Mouse (Mus musculus): ENCODE data around the gene Klf2. TPM values are rescaled to one million over a fixed set of nuclear protein-coding genes. Genes with fewer than 3 reads are reported as not detected.

The Klf2 gene
- polyA plus RNA-seq, 1 experiment from 2014 or later, result 15.2 TPM

DNA sequence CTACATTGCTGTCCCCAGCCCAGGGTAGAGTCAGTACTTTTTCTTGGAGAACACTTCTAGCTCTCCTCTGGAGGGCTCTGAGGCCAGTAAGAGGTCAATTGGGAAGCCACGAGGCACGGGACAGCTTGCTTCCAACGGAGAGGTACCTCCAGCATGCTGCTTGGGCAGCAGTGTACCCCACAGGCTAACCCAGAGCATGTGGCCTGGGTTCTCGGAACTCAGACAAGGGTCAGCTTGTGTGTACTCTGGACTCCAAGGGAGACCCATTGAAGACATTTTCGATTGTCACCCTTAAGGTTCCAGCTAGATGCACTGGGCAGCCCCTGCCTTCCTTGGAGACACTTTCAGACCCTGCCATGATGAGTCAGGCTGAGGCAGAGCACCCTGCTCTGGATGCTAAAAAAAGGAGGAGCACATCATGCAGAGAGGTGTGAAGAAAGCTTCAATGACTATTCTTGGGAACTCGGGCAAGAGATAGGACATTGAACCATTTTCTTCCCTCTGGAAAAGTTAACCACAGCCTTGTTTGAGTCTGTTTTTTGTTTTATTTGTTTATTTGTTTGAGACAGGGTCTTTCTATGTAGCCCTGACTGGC lies 4.4 kb downstream of the Klf2 start:
- Histone ChIP-seq H3K4me2 (no peak overlapping the region), H3K4me1 (ENCODE audit: insufficient read depth) (no peaks in the 10 kb centered on the region), H3K27me3 (ENCODE audit: insufficient read depth, low read length) (peaks cover 23% of the 10 kb centered on the region), H3K4me3 (ENCODE audit: low read depth, low read length) (no peak overlapping the region), H3K9ac (no peak overlapping the region), H3K36me3 (ENCODE audit: insufficient read depth) (no peaks in the 10 kb centered on the region), H3K9me3 (ENCODE audit: low read depth, low read length) (no peaks in the 10 kb centered on the region), H3K27ac (ENCODE audit: low read depth) (no peak overlapping the region)
- TF ChIP-seq CTCF (IDR thresholded peaks at IDR 0.05; ENCODE audit: low read depth), result no peak
- ATAC-seq (ENCODE audit: insufficient read depth) (no peak), DNase-seq (no peak)
- 48% methylated on average over 6 of the region's 6 CpGs for WGBS

DNA sequence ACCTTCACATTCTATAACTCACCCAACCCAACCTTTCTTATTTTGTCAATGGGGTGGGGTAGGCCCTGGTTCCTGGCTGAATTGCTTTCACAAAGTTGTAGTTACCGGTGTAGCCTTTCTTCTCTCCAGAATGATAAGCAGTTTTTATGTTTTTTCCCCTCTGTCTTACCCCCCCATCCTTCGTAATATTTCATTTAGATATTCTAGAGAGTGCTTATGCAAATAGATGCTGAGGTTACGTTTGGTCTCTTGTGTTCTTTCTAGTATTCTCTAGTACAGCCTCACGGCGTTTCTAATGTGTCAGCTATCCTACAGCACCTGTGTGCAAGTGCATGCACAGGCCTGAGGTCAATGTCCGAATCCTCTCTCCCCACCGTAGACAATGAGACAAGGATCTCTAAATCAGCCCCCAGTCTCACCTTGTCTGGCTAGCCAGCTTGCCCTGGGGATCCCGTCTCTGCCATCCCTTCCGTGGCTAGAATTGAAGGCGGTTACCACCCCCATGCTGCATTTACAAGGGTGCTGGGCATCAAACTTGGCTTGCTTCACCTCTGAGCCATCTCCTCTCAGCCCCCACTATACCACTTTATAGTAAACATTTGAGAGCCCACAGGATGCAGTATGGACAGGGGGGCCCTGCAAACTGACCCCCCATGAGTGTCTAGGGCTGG lies 5.3 kb downstream of the Klf2 start:
- Histone ChIP-seq H3K4me2 (no peak overlapping the region), H3K27ac (ENCODE audit: low read depth) (no peak overlapping the region), H3K36me3 (ENCODE audit: insufficient read depth) (no peaks in the 10 kb centered on the region), H3K4me3 (ENCODE audit: low read depth, low read length) (no peak overlapping the region), H3K9me3 (ENCODE audit: low read depth, low read length) (no peaks in the 10 kb centered on the region), H3K4me1 (ENCODE audit: insufficient read depth) (no peaks in the 10 kb centered on the region), H3K27me3 (ENCODE audit: insufficient read depth, low read length) (peaks cover 23% of the 10 kb centered on the region), H3K9ac (no peak overlapping the region)
- 81% methylated on average over 10 of the region's 10 CpGs for WGBS
- ATAC-seq (ENCODE audit: insufficient read depth), result no peak
- TF ChIP-seq CTCF (IDR thresholded peaks at IDR 0.05; ENCODE audit: low read depth), result no peak
- DNase-seq, result no peak

DNA sequence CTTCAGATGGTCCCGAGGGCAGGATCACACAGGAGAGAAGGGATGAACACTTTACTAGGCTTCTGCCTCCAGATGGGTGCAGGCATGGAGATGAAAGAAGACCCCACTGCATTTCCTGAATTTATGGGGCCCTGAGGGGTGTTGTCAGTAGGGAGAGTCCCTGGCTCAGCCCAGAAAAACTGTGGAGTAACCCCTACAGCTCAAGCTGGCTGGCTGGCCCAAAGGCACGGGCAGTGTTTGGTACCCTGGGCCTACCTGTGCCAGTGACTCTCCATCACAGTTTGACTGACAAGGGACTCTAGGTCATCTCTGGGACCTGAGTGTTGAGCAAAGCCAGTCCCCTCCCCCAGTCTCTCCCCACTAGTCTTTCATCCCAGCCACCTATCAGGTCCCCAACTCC lies 5.9 kb downstream of the Klf2 start:
- TF ChIP-seq CTCF (IDR thresholded peaks at IDR 0.05; ENCODE audit: low read depth), result no peak
- no peaks in the 10 kb centered on the region for H3K36me3 ChIP-seq (ENCODE audit: insufficient read depth)
- no peak for ATAC-seq (ENCODE audit: insufficient read depth)
- H3K27ac ChIP-seq (ENCODE audit: low read depth), result no peak overlapping the region
- no peak overlapping the region for H3K9ac ChIP-seq
- no peak overlapping the region for H3K4me3 ChIP-seq (ENCODE audit: low read depth, low read length)
- 65% methylated on average over 2 of the region's 2 CpGs for WGBS
- peaks cover 18% of the 10 kb centered on the region for H3K27me3 ChIP-seq (ENCODE audit: insufficient read depth, low read length)
- H3K9me3 ChIP-seq (ENCODE audit: low read depth, low read length), result no peaks in the 10 kb centered on the region
- H3K4me2 ChIP-seq, result no peak overlapping the region
- no peaks in the 10 kb centered on the region for H3K4me1 ChIP-seq (ENCODE audit: insufficient read depth)
- no peak for DNase-seq

GRCm38 (mm10) chr8:72329116-72329515 lies 10.3 kb downstream of the Klf2 start:
- 83% methylated on average over 3 of the region's 3 CpGs for WGBS
- no peak overlapping the region for H3K27ac ChIP-seq (ENCODE audit: low read depth)

DNA sequence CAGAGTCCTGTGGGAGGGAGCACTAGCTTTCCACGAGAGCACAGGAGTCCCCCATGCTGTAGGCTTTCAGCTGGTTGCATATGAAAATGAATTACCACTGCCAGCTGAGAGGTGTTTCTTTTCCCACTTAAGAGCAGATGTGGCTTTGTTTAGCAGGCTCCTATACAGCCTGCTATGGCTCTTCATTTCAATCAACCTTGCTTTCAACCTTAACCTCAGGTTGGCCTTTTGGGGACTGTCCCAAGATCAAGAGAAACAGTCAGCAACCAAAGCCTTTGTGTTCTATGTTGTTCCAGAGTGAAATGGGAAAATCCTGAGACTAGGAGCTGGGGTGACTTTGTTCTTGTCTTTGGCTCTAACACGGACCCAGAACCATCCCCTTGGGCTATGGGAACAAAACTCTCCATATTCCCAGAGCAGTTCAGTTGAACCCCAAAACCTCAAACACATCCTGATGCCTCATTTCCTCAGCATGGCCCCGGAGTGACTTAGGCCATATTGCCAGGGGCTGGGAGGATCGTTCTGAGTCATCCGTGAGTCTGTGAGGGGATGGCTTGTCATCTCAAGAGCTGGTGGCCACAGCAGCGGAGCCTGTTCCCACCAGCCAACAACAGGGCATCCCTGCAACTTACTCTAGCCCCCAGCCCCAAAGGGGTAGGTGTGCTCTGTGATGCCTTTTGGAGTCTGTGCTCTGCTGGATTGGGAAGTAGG lies 12.1 kb downstream of the Klf2 start:
- H3K9me3 ChIP-seq (ENCODE audit: low read depth, low read length), result no peaks in the 10 kb centered on the region
- H3K4me3 ChIP-seq (ENCODE audit: low read depth, low read length), result no peak overlapping the region
- ATAC-seq (ENCODE audit: insufficient read depth) (no peak), DNase-seq (no peak)
- H3K4me2 ChIP-seq, result no peak overlapping the region
- no peak overlapping the region for H3K9ac ChIP-seq
- no peaks in the 10 kb centered on the region for H3K27me3 ChIP-seq (ENCODE audit: insufficient read depth, low read length)
- H3K4me1 ChIP-seq (ENCODE audit: insufficient read depth), result no peaks in the 10 kb centered on the region
- H3K27ac ChIP-seq (ENCODE audit: low read depth), result no peak overlapping the region
- peaks cover 8% of the 10 kb centered on the region; the same call in 1 of the 2 replicates for H3K36me3 ChIP-seq (ENCODE audit: insufficient read depth)
- no peak for TF ChIP-seq CTCF (IDR thresholded peaks at IDR 0.05; ENCODE audit: low read depth)
- WGBS, result 73% methylated on average over 6 of the region's 6 CpGs

More at GRCm38 (mm10) chr8:72329116-72329515, 10.3 kb downstream of the Klf2 start:
- Histone ChIP-seq H3K4me2 (no peak overlapping the region), H3K9ac (no peak overlapping the region), H3K4me1 (ENCODE audit: insufficient read depth) (no peaks in the 10 kb centered on the region), H3K27me3 (ENCODE audit: insufficient read depth, low read length) (no peaks in the 10 kb centered on the region), H3K4me3 (ENCODE audit: low read depth, low read length) (no peak overlapping the region), H3K36me3 (ENCODE audit: insufficient read depth) (no peaks in the 10 kb centered on the region), H3K9me3 (ENCODE audit: low read depth, low read length) (no peaks in the 10 kb centered on the region)
- ATAC-seq (ENCODE audit: insufficient read depth) (no peak), DNase-seq (no peak)
- no peak for TF ChIP-seq CTCF (IDR thresholded peaks at IDR 0.05; ENCODE audit: low read depth)

DNA sequence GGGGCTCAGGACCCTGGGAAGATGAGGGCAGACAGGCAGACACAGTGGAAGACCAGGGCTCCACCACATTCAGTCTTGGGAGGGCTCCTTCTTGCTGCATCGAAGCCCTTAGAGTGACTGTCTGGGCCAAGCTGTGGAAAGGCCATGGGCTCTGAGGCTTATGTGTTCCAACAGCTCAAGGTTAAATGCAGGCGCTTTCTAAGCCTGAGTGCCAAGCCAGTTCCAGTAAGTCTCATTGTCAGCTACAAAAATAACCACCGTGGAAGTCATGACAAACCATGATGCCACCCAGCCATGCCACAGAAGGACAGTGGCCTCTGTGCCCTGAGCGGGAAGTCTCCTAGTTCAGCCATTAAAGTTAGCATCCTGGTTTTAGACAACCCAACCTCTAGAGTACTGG lies 12.8 kb downstream of the Klf2 start:
- DNase-seq (no peak), ATAC-seq (ENCODE audit: insufficient read depth) (no peak)
- 87% methylated on average over 4 of the region's 4 CpGs for WGBS
- no peak overlapping the region for H3K4me2 ChIP-seq
- H3K36me3 ChIP-seq (ENCODE audit: insufficient read depth), result peaks cover 12% of the 10 kb centered on the region; the same call in 1 of the 2 replicates
- no peaks in the 10 kb centered on the region for H3K4me1 ChIP-seq (ENCODE audit: insufficient read depth)
- no peak overlapping the region for H3K4me3 ChIP-seq (ENCODE audit: low read depth, low read length)
- H3K27me3 ChIP-seq (ENCODE audit: insufficient read depth, low read length), result no peaks in the 10 kb centered on the region
- no peak for TF ChIP-seq CTCF (IDR thresholded peaks at IDR 0.05; ENCODE audit: low read depth)
- no peaks in the 10 kb centered on the region for H3K9me3 ChIP-seq (ENCODE audit: low read depth, low read length)
- no peak overlapping the region for H3K9ac ChIP-seq
- H3K27ac ChIP-seq (ENCODE audit: low read depth), result no peak overlapping the region

DNA sequence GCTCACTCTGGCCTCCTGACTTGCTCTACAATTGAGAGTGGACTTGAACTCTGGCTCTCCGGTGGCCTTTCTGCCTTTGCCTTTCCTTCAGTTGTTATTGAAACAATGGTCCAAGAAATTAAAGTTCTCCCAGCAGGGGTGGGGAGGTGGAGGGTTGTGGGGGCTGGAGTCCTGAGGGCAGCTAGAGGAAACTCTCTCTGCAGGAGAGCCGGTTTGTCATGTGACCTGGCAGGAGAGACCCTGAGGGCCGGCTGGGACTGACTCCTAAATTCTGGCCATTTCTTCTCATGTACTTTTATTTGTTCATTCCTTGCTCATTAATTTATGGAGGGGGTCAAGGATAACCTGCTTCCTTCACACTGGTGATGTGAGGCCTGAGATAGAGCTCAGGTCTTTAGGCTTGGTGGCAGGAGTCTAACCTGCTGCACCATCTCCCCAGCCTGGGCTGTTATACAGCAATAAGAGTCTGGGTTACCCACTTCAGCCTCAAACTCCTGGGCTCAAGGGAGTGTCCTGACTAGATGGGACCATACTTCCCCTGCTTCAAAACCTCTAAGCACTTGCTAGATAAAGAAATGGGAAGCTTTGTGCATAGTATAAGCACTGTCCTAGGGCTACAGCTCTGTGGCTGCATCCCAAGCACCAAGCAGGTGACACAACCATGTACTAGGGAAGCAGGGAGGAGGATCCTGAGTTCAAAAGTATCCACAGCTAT lies 14.8 kb downstream of the Klf2 start:
- no peak overlapping the region for H3K4me2 ChIP-seq
- H3K27ac ChIP-seq (ENCODE audit: low read depth), result no peak overlapping the region
- H3K9ac ChIP-seq, result no peak overlapping the region
- ATAC-seq (ENCODE audit: insufficient read depth) (no peak), DNase-seq (no peak)
- no peaks in the 10 kb centered on the region for H3K27me3 ChIP-seq (ENCODE audit: insufficient read depth, low read length)
- TF ChIP-seq CTCF (IDR thresholded peaks at IDR 0.05; ENCODE audit: low read depth), result no peak
- H3K4me3 ChIP-seq (ENCODE audit: low read depth, low read length), result no peak overlapping the region
- H3K4me1 ChIP-seq (ENCODE audit: insufficient read depth), result no peaks in the 10 kb centered on the region
- H3K36me3 ChIP-seq (ENCODE audit: insufficient read depth), result peaks cover 29% of the 10 kb centered on the region; the same call in 1 of the 2 replicates
- no peaks in the 10 kb centered on the region for H3K9me3 ChIP-seq (ENCODE audit: low read depth, low read length)
- WGBS, result 46% methylated on average over 3 of the region's 3 CpGs
